Mouse (Mus musculus) adrenal gland, adult 2 months (tissue): ENCODE measurements around the gene Olfr1472. TPM values are rescaled to one million over a fixed set of nuclear protein-coding genes. Genes with fewer than 3 reads are reported as not detected.
"Not testable (repeated sequence)": the region's sequence is repeated elsewhere in the genome, so short reads cannot be mapped to it uniquely, and the experiment has no call there.

ENCODE experiments used
- DNase-seq: peaks from one replicate; pipeline ENCODE4 v3.0.0; 2021
- long read RNA-seq: library from polyadenylated mRNA; stranded (forward); transcript quantifications from one replicate; pipeline ENCODE4 v2.0.0, GENCODE M21; 2021
- polyA plus RNA-seq: library from polyadenylated mRNA; depleted of rRNA; stranded (reverse); fragments of >200 nt; gene quantifications from 2 replicates; pipeline ENCODE4 v1.2.3, GENCODE M21; 2012; rRNA removed
- total RNA-seq, 2 experiments: library from RNA; stranded (reverse); gene quantifications; 2 replicates each; pipeline ENCODE4 v1.2.3; 2021

Olfr1472 gene
- not detected for total RNA-seq
- polyA plus RNA-seq = not detected in 2 replicates
- long read RNA-seq = 0 reads

DNA sequence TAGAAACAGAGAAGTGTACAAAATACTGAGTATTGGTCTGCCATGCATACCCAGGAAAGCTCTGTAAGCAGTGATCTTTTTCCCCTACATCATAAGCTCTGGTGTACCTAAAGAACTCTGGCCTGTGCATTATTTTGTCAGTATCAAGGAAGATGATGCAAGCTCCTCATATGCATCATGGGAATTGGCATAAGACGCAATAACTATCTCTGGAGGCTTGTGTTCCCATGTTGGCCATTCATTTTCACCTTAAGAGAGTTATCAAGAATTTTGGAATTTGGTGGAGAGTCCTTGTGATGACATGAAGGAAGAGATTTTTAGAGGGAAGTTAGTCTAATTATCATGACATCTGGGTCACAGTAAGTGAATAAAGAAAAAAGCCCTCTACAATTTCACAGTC is at the start of gene Olfr1472:
Olfr1472 (minus strand) TSS at position 101 of the 400 bp plus-strand sequence.
- DNase-seq = no peak

DNA sequence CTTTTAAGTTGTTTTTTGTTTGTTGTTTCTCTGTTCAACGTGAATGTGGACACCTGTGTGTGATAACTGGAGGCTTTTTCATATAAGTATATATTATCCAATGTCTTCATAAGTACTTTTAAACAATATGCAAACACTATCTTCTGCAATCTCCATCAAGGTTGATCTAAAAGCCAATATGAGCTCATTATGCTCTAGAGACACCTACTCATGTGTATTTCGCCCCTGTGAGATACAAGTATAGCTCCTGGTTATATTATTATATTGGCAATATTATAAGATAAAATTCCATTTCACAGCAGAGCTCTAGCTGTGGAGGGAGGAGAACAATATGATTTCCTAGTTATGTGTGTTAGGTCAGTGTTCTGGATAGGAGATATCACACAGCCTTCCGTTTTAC is 44.4 kb upstream of the Olfr1472 start, which contains the start of gene Olfr1477:
Olfr1477 (plus strand) TSS at position 301 of the 400 bp plus-strand sequence.
- no peak for DNase-seq

DNA sequence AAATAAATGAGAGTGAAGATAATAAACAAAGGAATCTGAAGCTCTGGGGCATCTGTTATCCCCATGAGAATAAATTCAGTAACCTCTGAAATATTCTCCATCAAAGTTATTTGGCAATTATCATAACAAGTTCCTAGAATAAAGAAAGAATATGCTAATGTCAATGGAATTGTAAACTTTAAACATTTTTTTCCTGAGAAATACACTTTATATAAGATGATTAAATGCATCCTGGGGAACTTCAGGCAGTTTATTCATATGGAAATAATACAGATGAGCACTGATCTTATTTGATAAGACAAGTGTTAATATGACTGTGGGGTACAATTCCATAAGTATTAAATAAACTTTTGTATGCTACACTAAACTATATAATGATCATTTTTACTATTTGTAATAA is 24.2 kb upstream of the Olfr1472 start, which contains the start of gene Olfr1475:
Olfr1475 (minus strand) TSS at position 101 of the 400 bp plus-strand sequence.
- DNase-seq = no peak

DNA sequence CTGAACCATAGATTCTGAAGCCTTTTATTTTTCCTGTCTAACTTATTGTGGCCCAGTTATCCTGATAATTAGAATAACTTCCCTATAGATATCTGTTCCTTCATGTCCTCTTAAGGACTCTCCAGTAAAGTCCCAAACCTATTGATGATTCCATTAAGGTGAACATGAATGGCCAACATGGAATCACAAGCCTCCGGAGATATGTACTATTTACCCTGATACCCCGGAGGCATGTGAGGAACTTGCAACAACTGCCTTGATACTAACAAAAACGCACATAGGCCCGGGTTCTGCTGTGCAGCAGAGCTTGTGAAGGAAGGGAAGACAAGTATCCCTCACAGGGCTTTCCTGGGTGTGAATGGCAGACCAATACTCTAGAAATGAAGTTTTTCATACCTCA is 13.4 kb upstream of the Olfr1472 start, which contains the start of gene Olfr1474:
Olfr1474 (plus strand) TSS at position 301 of the 400 bp plus-strand sequence.
- DNase-seq = not testable (repeated sequence)

DNA sequence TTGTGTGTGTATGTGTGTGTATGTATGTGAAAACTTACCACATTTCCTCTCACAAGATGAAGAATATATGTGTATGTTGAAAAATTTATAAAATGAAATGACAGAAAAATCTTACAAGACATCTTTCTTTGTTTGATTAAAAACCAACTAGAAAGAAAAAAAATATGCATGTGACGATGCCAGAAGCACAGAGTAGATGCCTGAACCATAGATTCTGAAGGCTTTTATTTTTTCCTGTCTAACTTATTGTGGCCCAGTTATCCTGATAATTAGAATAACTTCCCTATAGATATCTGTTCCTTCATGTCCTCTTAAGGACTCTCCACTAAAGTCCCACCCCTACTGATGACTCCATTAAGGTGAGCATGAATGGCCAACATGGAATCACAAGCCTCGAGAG is 12.8 kb downstream of the Olfr1472 start, which contains the start of gene Olfr1471:
Olfr1471 (plus strand) TSS at position 301 of the 400 bp plus-strand sequence.
- not testable (repeated sequence) for DNase-seq

DNA sequence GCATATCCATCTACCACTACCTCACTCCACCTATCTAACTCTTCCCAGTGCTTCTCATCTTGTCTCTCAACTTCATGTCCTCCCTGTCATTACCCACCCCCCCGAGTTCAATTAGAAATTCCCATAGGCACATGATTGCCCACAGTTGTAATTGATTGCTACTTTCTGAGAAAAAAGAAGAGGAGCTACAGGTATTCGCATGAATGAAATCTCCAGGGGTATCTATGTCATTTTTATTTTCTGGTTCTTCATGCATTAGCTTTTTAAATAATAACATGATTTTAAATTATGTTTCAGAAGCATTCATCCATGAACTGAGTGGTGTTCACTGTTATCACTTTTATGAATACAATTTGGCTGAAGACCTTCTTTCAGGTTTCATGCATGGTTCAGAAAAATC is 48.3 kb downstream of the Olfr1472 start, which contains the start of gene Olfr1469:
Olfr1469 (plus strand) TSS at position 301 of the 400 bp plus-strand sequence.
- no peak for DNase-seq

Other genes starting within 250 kb of the Olfr1472 start
- gene Olfr1463, start 224.8 kb downstream of the Olfr1472 start, total RNA-seq = not detected
- not detected in 2 replicates for gene Olfr1463, start 224.8 kb downstream of the Olfr1472 start, polyA plus RNA-seq
- gene Olfr1465, start 140.5 kb downstream of the Olfr1472 start, total RNA-seq = not detected
- gene Olfr1465, start 140.5 kb downstream of the Olfr1472 start, polyA plus RNA-seq = not detected in 2 replicates
- not detected for gene Olfr1466, start 117.2 kb downstream of the Olfr1472 start, total RNA-seq
- gene Olfr1466, start 117.2 kb downstream of the Olfr1472 start, polyA plus RNA-seq = not detected in 2 replicates
- gene Olfr1467, start 93.8 kb downstream of the Olfr1472 start, total RNA-seq = not detected
- not detected in 2 replicates for gene Olfr1467, start 93.8 kb downstream of the Olfr1472 start, polyA plus RNA-seq
- not detected for gene Olfr1469, start 48.2 kb downstream of the Olfr1472 start, total RNA-seq
- gene Olfr1469, start 48.2 kb downstream of the Olfr1472 start, polyA plus RNA-seq = not detected in 2 replicates
- not detected for gene Olfr1471, start 12.7 kb downstream of the Olfr1472 start, total RNA-seq
- gene Olfr1471, start 12.7 kb downstream of the Olfr1472 start, polyA plus RNA-seq = not detected in 2 replicates
- not detected for gene Olfr1474, start 13.5 kb upstream of the Olfr1472 start, total RNA-seq
- not detected in 2 replicates for gene Olfr1474, start 13.5 kb upstream of the Olfr1472 start, polyA plus RNA-seq
- not detected for gene Olfr1475, start 24.1 kb upstream of the Olfr1472 start, total RNA-seq
- not detected in 2 replicates for gene Olfr1475, start 24.1 kb upstream of the Olfr1472 start, polyA plus RNA-seq
- not detected for gene Olfr1477, start 44.5 kb upstream of the Olfr1472 start, total RNA-seq
- gene Olfr1477, start 44.5 kb upstream of the Olfr1472 start, polyA plus RNA-seq = not detected in 2 replicates
- not detected for gene Olfr1480, start 71.8 kb upstream of the Olfr1472 start, total RNA-seq
- not detected in 2 replicates for gene Olfr1480, start 71.8 kb upstream of the Olfr1472 start, polyA plus RNA-seq
- gene Olfr1484, start 127.4 kb upstream of the Olfr1472 start, total RNA-seq = not detected
- gene Olfr1484, start 127.4 kb upstream of the Olfr1472 start, polyA plus RNA-seq = not detected in 2 replicates
- not detected for gene Olfr1487, start 161.3 kb upstream of the Olfr1472 start, total RNA-seq
- not detected in 2 replicates for gene Olfr1487, start 161.3 kb upstream of the Olfr1472 start, polyA plus RNA-seq
- gene Olfr1489, start 175.5 kb upstream of the Olfr1472 start, total RNA-seq = not detected
- not detected in 2 replicates for gene Olfr1489, start 175.5 kb upstream of the Olfr1472 start, polyA plus RNA-seq
- not detected for gene Olfr1490, start 195.0 kb upstream of the Olfr1472 start, total RNA-seq
- not detected in 2 replicates for gene Olfr1490, start 195.0 kb upstream of the Olfr1472 start, polyA plus RNA-seq
- gene Olfr1491, start 241.2 kb upstream of the Olfr1472 start, total RNA-seq = not detected
- not detected in 2 replicates for gene Olfr1491, start 241.2 kb upstream of the Olfr1472 start, polyA plus RNA-seq